Mouse (Mus musculus) layer of hippocampus, adult 9-10 months (tissue): ENCODE results near the gene Dync2li1.

Experiments
- DNase-seq: peaks from one replicate; pipeline ENCODE4 v3.0.0; 2022; ENCODE audit warnings: low spot score

Dync2li1 gene

GRCm38 (mm10) chr17:84626276-84626856, at the start of gene Dync2li1:
TSS of gene Dync2li1 (plus strand) at chr17:84626496.
- peak; percentile 78 for DNase-seq

- DNase-seq = no peak
These were observed 49.5 kb upstream of the Dync2li1 start for GRCm38 (mm10) chr17:84576621-84577293.

- DNase-seq = no peak
These were observed 47.0 kb upstream of the Dync2li1 start for GRCm38 (mm10) chr17:84579249-84579648.

- no peak for DNase-seq
These were observed 46.5 kb upstream of the Dync2li1 start for GRCm38 (mm10) chr17:84579817-84580216.

- DNase-seq = no peak
These were observed 45.5 kb upstream of the Dync2li1 start for GRCm38 (mm10) chr17:84580821-84581220.

GRCm38 (mm10) chr17:84581740-84582414, 44.4 kb upstream of the Dync2li1 start:
- DNase-seq = no peak

- DNase-seq = no peak
These were observed 42.2 kb upstream of the Dync2li1 start for GRCm38 (mm10) chr17:84584107-84584506.

- no peak for DNase-seq
These were observed 41.2 kb upstream of the Dync2li1 start for GRCm38 (mm10) chr17:84585104-84585503.

GRCm38 (mm10) chr17:84590065-84590464, 36.2 kb upstream of the Dync2li1 start:
- DNase-seq = no peak

GRCm38 (mm10) chr17:84591431-84592150, 34.7 kb upstream of the Dync2li1 start:
- DNase-seq = no peak

GRCm38 (mm10) chr17:84596015-84596441, 30.3 kb upstream of the Dync2li1 start:
- DNase-seq = no peak

- DNase-seq = no peak
These were observed 29.8 kb upstream of the Dync2li1 start for GRCm38 (mm10) chr17:84596501-84596900.

GRCm38 (mm10) chr17:84597859-84598258, 28.4 kb upstream of the Dync2li1 start:
- no peak for DNase-seq

- DNase-seq = no peak
These were observed 27.4 kb upstream of the Dync2li1 start for GRCm38 (mm10) chr17:84598928-84599327.

GRCm38 (mm10) chr17:84600051-84600983, 26.0 kb upstream of the Dync2li1 start:
- DNase-seq = no peak

- no peak for DNase-seq
These were observed 24.5 kb upstream of the Dync2li1 start for GRCm38 (mm10) chr17:84601805-84602204.

GRCm38 (mm10) chr17:84603202-84603627, 23.1 kb upstream of the Dync2li1 start:
- DNase-seq = no peak

GRCm38 (mm10) chr17:84603709-84604420, 22.4 kb upstream of the Dync2li1 start:
- no peak for DNase-seq

GRCm38 (mm10) chr17:84606976-84607375, 19.3 kb upstream of the Dync2li1 start:
- no peak for DNase-seq

GRCm38 (mm10) chr17:84607617-84608016, 18.7 kb upstream of the Dync2li1 start:
- no peak for DNase-seq

GRCm38 (mm10) chr17:84608606-84609005, 17.7 kb upstream of the Dync2li1 start:
- no peak for DNase-seq
